Mouse (Mus musculus) layer of hippocampus, adult 6 months (tissue): ENCODE results near the gene Nbl1. TPM values are rescaled to one million over a fixed set of nuclear protein-coding genes. Genes with fewer than 3 reads are reported as not detected.

Experiments used
- long read RNA-seq, 2 experiments: library from polyadenylated mRNA; unstranded; transcript quantifications; one replicate each; pipeline ENCODE4 v2.0.0; 2019 to 2020
- polyA plus RNA-seq: library from polyadenylated mRNA; unstranded; fragments of <200 nt; fragmentation: Nextera tagmentation; gene quantifications from 2 replicates; pipeline ENCODE4 v1.2.3, GENCODE M21; 2021

The Nbl1 gene
- polyA plus RNA-seq, result 51.3 and 62.1 TPM in 2 replicates
- long read RNA-seq, experiment 1, transcript Nbl1-201 (4 exons, 1,793 nt), result major isoform, 61 of 103 reads
- long read RNA-seq, experiment 1, partial matches to known transcripts, result 16 of 103 reads
- long read RNA-seq, experiment 1, other reads (novel, unspliced or antisense), result 26 of 103 reads
- long read RNA-seq, experiment 2, transcript Nbl1-201 (4 exons, 1,793 nt), result major isoform, 255 of 387 reads
- long read RNA-seq, experiment 2, partial matches to known transcripts, result 6 of 387 reads
- long read RNA-seq, experiment 2, other reads (novel, unspliced or antisense), result 126 of 387 reads

DNA sequence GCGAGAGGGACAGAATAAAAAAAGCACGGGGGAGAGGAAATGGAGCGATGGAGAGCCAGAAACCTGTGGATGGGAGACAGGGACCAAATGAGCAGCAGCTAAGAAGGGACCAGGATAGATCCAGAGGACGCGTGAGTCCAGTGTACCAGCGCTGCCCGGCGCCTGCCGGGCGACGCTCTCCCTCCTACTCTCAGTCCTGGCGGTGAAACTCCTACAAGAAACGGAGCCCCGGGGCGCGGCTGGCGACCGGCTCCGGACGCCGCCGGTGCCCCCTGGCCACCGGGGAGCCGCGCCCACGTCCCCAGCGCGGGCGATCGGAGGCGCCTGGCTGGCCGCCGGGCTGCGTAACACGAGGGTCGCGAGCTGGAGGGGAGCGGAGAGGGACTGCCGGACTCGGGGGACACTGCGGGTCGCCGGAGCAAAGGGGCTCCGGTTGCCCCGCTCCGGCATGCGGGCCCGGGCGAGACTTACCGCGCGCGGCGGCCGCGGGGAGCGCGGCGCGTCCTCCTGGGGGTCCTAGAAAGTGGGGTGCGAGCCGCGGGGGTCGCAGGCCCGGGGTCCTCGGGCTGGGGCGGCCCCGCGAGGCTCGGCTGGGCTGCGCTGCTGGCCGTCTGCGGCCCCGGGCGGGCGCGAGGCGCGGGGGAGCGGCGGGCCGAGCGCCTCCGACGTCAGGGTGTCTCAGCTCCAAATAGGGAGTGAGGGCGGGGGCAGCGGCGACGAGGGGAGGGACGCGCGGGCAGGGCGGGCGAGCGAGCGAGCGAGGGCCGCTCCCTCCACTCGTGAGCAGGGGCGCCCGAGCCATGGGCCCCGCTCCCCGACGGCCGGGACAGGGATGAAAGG, at the start of gene Nbl1:
TSS of gene Nbl1 (minus strand) at position 638 of the 840 bp plus-strand sequence.

DNA sequence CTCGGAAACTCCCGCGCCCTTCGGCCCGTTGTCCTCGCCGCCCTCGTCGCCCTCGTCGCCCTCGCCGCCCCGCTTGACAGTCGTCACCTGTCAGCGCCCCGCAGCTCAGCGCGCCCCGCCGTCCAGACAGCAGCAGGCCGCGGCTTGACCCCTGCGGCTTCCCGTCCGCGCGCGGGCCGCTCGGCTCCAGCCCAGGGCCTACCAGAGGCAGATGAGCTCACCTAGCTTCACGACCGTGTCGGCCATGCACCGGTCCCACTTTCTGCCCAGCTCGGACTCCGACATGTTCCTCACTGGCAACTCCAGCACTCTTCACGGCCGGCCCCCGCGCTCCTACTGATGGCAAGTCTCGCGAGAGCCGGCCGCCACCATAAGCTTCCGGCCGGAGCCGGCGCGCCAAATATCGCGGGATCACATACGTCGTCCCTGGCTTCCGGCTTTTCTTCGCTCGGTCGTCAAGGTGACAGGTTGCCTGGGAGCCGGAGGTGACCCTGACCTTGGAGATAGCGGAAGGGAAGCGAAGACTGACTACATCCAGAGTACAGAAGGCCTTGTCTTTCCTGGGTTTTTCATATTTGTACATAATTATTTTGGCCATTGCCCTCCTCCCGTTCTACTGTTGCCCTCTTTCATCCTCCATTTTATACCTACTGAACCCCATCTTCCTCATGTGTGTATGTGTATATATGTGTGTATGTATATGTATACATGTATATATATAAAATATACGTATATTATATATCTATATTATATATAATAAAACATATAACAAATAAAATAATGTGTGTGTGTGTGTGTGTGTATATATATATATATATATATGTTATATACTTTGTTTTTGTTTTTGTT, 38.1 kb upstream of the Nbl1 start, which contains the start of gene Minos1:
TSS of gene Minos1 (minus strand) at position 413 of the 849 bp plus-strand sequence.

DNA sequence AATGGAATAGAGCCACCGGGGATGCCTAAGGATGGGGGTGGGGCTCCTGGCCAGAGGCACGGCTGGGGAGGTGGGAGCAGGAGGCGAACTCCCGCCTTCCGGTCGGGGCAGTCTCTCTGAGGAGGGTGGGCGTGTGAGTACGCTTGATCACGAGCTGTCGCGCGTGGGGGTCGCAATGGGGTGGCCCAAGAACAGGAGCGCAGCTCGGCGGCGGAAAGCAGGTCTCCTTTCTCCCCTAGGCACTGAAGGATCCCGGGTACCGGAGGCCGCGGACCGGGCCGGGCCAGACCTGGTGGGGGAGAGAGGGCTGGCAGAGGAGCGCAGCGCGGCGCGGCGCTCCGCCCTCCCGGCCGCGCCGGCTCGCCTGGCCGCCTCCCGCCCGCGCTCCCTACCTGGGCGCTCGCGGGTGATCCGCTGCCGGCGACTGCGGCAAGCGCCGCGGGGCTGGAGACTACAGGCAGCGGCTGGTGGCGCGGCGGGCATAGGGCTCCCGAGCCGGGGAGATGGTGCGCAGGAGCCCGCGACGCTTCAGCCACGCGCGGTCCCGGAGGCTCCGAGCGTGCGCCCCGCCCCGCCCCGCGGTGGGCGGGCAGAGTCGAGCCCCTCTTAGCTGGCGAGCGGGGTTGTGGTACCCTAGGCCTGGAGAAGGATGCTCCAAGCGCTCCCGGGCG, 17.6 kb downstream of the Nbl1 start, which contains the start of gene Htr6:
TSS of gene Htr6 (minus strand) at position 530 of the 671 bp plus-strand sequence.

Other genes with a start within 250 kb of the Nbl1 start
- gene Pla2g5, start 229.5 kb downstream of the Nbl1 start, polyA plus RNA-seq, result 1.9 TPM in 1 of 2 replicates, not detected in the other
- not detected in 2 replicates for gene Gm13030, start 219.0 kb downstream of the Nbl1 start, polyA plus RNA-seq
- not detected in 2 replicates for gene Pla2g2e, start 215.1 kb downstream of the Nbl1 start, polyA plus RNA-seq
- gene Otud3, start 179.0 kb downstream of the Nbl1 start, polyA plus RNA-seq, result 1.5 and 2.2 TPM in 2 replicates
- not detected in 2 replicates for gene Rnf186, start 125.9 kb downstream of the Nbl1 start, polyA plus RNA-seq
- 1.4 and 3.3 TPM in 2 replicates for gene Tmco4, start 120.1 kb downstream of the Nbl1 start, polyA plus RNA-seq
- 2.2 and 3.5 TPM in 2 replicates for gene Htr6, start 17.4 kb downstream of the Nbl1 start, polyA plus RNA-seq
- 649 and 693 TPM in 2 replicates for gene Minos1, start 38.1 kb upstream of the Nbl1 start, polyA plus RNA-seq
- 373 and 408 TPM in 2 replicates for gene Capzb, start 99.9 kb upstream of the Nbl1 start, polyA plus RNA-seq
- gene Pqlc2, start 217.7 kb upstream of the Nbl1 start, polyA plus RNA-seq, result 6.9 and 7.3 TPM in 2 replicates
- gene Akr7a5, start 217.8 kb upstream of the Nbl1 start, polyA plus RNA-seq, result 59.9 and 69.9 TPM in 2 replicates